Mouse (Mus musculus) limb, embryonic 14.5 days (tissue): Measurements from ENCODE around the gene Cdc37. TPM values are rescaled to one million over a fixed set of nuclear protein-coding genes. Genes with fewer than 3 reads are reported as not detected.

Experiments
- ATAC-seq: fragments of 200-750 bp; cut with Nextera tagmentation; 2 replicates; pipeline ENCODE4 v1.8.0; 2017; ENCODE audit warnings: low read depth, moderate number of reproducible peaks, moderate TSS enrichment; ENCODE audit not compliant: low FRiP score
- DNase-seq: peaks from one replicate; pipeline ENCODE4 v3.0.0-alpha.2; 2015; ENCODE audit warnings: low spot score
- H3K27ac ChIP-seq: fragments of 300-500 bp; sonication (generic); replicated peaks from 2 replicates; pipeline ENCODE4 v1.5.1; 2014; ENCODE audit warnings: low read depth, mild to moderate bottlenecking, low read length, moderate library complexity, mixed read lengths
- H3K27me3 ChIP-seq: fragments of 300-500 bp; sonication (generic); 2 replicates; pipeline ENCODE4 v1.6.1; 2014; ENCODE audit warnings: low read length, mixed read lengths; ENCODE audit not compliant: control insufficient read depth, insufficient read depth
- H3K36me3 ChIP-seq: fragments of 300-500 bp; sonication (generic); 2 replicates; pipeline ENCODE4 v1.6.1; 2014; ENCODE audit warnings: mild to moderate bottlenecking, low read length, moderate library complexity, mixed read lengths; ENCODE audit not compliant: control insufficient read depth, insufficient read depth
- H3K4me1 ChIP-seq: fragments of 300-500 bp; sonication (generic); 2 replicates; pipeline ENCODE4 v1.6.1; 2014; ENCODE audit warnings: antibody characterized with exemption, low read length, mixed read lengths; ENCODE audit not compliant: control insufficient read depth, insufficient read depth
- H3K4me2 ChIP-seq: fragments of 300-500 bp; sonication (generic); replicated peaks from 2 replicates; pipeline ENCODE4 v1.6.1; 2014; ENCODE audit warnings: low read depth, mild to moderate bottlenecking, low read length, moderate library complexity; ENCODE audit not compliant: severe bottlenecking
- H3K4me3 ChIP-seq: fragments of 300-500 bp; sonication (generic); replicated peaks from 2 replicates; pipeline ENCODE4 v1.5.1; 2014; ENCODE audit warnings: low read length
- H3K9ac ChIP-seq: fragments of 300-500 bp; sonication (generic); 2 replicates; pipeline ENCODE4 v1.6.1; 2014; ENCODE audit warnings: mild to moderate bottlenecking, low read depth, low read length, moderate library complexity; ENCODE audit not compliant: severe bottlenecking
- H3K9me3 ChIP-seq: fragments of 300-500 bp; sonication (generic); 2 replicates; pipeline ENCODE4 v1.6.1; 2016; ENCODE audit warnings: low read length; ENCODE audit not compliant: control insufficient read depth
- POLR2A ChIP-seq: fragments of 200-500 bp; IDR thresholded peaks from 2 replicates; pipeline ENCODE4 v1.8.0; 2012; ENCODE audit warnings: inconsistent platforms, mild to moderate bottlenecking, moderate library complexity, borderline replicate concordance; ENCODE audit not compliant: insufficient read depth, insufficient read length; ENCODE audit errors: extremely low read depth
- WGBS: fragments of 180-500 bp; shearing (Covaris S2); extraction: QIAGEN DNeasy Blood & Tissue Kit; methylation state at CpG from one replicate; pipeline ENCODE4 v1.1.7; 2014; 5-methylcytosine and 5-hydroxymethylcytosine counted together
- polyA plus RNA-seq, 2 experiments: library from polyadenylated mRNA; depleted of rRNA in 1 of 2; stranded (reverse) in 1 of 2; unstranded in 1 of 2; fragments of >200 nt; fragmentation: Nextera tagmentation in 1 of 2; extraction: Ambion mirVana in 1 of 2; gene quantifications; 2 replicates each; pipeline versions ENCODE4 v1.2.1 to v1.2.3; 2012 to 2014

The Cdc37 gene
- polyA plus RNA-seq, 2 experiments, result 257 to 292 TPM

DNA sequence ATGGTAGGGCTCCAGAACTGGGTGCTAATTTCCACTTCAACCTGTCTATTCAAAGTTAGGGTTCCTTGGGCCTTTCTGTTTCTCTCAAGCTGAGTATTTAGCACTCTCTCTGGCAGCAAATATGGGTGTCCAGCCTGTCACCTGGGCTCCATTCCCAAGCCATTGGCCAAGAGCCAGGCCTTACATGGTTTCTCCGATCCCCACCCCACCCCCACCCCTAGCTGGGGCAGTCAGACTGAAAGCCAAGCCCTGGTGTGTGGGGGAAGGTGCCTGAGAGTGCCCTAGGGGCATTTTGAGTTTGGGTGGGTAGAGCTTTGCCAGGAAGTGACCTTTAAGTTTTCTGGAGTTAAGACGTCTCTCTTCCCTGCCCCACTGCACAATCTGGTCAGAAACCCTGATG is 35.0 kb upstream of the Cdc37 start:
- Histone ChIP-seq H3K27ac (no peak overlapping the region), H3K4me3 (no peak overlapping the region), H3K27me3 (0 out of 2 replicates have a peak, but pooled peaks cover 5% of the 10 kb centered on the region), H3K9me3 (no peaks in the 10 kb centered on the region), H3K4me1 (peaks cover 9% of the 10 kb centered on the region; the same call in 1 of the 2 replicates), H3K4me2 (no peak overlapping the region), H3K9ac (no peak overlapping the region), H3K36me3 (no peaks in the 10 kb centered on the region)
- no peak for ATAC-seq
- DNase-seq, result no peak
- TF ChIP-seq POLR2A, result no peak
- 23% methylated on average over 2 of the region's 2 CpGs for WGBS

DNA sequence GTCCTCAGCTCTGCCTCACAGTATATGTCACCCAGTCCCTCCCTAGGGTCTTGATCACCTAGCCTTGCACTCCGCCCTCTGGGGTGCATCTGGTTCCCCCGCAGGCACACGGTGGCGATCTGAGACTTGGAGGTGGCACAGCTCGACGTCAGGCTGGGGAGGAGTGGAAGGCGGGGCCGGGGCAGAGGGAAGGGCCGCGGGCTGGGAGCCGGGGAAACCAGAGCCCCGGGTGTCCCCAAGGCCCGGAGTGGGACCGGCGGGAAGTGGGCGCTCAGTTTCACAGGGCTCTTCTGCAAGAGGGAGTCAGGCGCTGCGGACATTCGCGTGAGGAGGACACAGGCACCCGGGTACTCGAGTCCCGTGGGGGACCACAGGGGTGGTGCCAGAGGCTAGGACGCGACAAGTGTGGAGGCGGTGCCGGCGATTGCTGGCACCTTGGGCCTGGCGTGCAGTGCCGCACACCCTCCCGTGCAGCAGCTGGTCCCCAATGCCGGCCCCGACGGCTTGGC is 34.2 kb upstream of the Cdc37 start:
- ATAC-seq (no peak), DNase-seq (no peak)
- H3K9me3 ChIP-seq, result no peaks in the 10 kb centered on the region
- no peaks in the 10 kb centered on the region for H3K36me3 ChIP-seq
- peaks cover 9% of the 10 kb centered on the region; the same call in 1 of the 2 replicates for H3K4me1 ChIP-seq
- H3K27me3 ChIP-seq, result 0 out of 2 replicates have a peak, but pooled peaks cover 5% of the 10 kb centered on the region
- H3K27ac ChIP-seq, result no peak overlapping the region
- WGBS, result 7% methylated on average over 26 of the region's 34 CpGs
- peak overlapping the region; percentile 30 for H3K4me3 ChIP-seq
- H3K9ac ChIP-seq, result peak overlapping the region; percentile 51
- no peak for TF ChIP-seq POLR2A
- H3K4me2 ChIP-seq, result peak overlapping the region; percentile 45

DNA sequence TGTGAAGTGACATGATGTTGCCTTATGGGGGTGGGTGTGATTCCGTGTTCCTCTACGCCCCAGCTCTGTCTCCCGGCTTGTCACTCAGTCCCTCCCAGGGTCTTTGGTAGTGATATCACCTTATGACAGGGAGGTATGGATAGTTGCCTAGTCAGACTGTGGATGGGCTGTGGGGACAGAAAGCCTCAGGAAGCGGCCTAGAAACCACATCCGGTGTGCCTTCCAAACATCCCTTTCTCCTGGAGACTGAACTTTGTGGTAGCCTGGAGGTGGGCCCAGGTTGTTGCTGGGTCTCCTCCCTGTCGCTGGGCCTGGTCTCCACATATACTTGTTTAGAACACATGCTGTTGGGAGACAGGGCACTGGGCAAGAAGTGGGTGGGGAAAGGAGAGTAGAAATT is 33.6 kb upstream of the Cdc37 start:
- H3K4me3 ChIP-seq, result no peak overlapping the region
- WGBS, result 84% methylated on average over 6 of the region's 6 CpGs
- 0 out of 2 replicates have a peak, but pooled peaks cover 5% of the 10 kb centered on the region for H3K27me3 ChIP-seq
- no peak overlapping the region for H3K9ac ChIP-seq
- H3K9me3 ChIP-seq, result no peaks in the 10 kb centered on the region
- peaks cover 9% of the 10 kb centered on the region; the same call in 1 of the 2 replicates for H3K4me1 ChIP-seq
- DNase-seq (no peak), ATAC-seq (no peak)
- H3K36me3 ChIP-seq, result no peaks in the 10 kb centered on the region
- no peak for TF ChIP-seq POLR2A
- H3K27ac ChIP-seq, result no peak overlapping the region
- peak overlapping the region; percentile 45; the same call in 1 of the 2 replicates for H3K4me2 ChIP-seq

DNA sequence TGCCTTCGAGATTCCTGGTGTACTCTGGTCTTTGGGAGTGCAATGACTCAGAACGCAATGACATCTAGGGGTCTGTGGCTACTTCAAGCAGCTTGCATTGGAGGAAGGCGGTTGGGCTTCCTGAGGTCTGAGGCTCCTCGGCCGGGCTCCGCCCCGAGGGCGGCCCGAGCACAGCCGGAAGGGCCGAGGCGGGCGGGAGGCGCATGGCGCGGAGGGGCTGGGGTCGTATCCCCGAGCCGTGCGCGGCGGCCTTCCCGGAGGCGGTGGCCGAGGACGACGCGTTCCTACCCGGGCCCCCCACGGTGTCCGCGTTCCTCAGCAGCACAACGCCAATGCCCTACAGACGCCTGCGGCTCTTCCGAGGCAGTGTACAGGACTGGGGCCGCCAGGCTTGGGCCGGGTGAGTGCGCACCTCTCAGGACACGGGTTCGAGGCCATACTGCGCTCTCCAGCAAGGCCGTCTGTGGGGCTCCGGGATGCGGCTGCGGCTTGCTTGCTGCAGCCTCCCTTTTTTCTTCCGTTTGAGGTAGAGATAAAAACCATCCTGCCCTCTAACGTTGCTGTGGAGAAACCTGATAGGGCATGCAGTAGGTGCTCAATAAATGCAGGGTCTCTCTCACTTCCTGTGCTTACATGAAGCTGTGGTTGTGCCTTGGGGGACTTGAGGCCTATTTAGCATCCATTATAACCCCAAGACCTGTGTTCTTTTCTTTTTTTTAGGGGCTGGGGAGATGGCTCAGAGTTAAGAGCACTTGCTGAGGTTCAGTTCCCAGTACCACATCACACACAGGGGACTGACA is 31.8 kb upstream of the Cdc37 start:
- Histone ChIP-seq H3K36me3 (no peaks in the 10 kb centered on the region), H3K9me3 (no peaks in the 10 kb centered on the region), H3K4me1 (peaks cover 9% of the 10 kb centered on the region; the same call in 1 of the 2 replicates), H3K4me3 (peak overlapping the region; percentile 34), H3K4me2 (peak overlapping the region; percentile 47), H3K27ac (no peak overlapping the region), H3K27me3 (0 out of 2 replicates have a peak, but pooled peaks cover 5% of the 10 kb centered on the region), H3K9ac (peak overlapping the region; percentile 46)
- ATAC-seq, result no peak; the same call in 1 of the 2 replicates
- no peak for DNase-seq
- 11% methylated on average over 42 of the region's 48 CpGs for WGBS
- no peak for TF ChIP-seq POLR2A

DNA sequence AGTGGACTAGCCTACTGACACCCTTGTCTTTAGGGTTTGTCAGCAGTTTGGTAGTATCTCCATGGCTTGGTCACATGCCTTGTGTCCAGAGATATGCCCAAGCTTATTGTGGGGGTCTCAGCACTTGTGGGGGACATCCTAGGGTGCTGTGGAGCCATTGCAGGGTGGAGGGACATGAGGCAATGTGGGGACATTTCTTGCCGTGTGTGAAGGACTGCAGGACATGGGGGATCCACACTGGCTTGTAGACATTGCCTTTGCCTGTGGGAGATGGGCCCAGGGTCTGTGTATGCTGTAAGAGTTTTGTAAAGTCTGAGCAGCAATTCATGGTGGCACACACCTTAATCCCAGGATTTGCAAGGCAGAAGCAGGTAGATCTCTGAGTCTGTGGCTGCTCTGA is 31.1 kb upstream of the Cdc37 start:
- WGBS, result 60% methylated on average over 1 of the region's 1 CpGs
- H3K27me3 ChIP-seq, result 0 out of 2 replicates have a peak, but pooled peaks cover 5% of the 10 kb centered on the region
- H3K4me2 ChIP-seq, result no peak overlapping the region
- peaks cover 9% of the 10 kb centered on the region; the same call in 1 of the 2 replicates for H3K4me1 ChIP-seq
- no peaks in the 10 kb centered on the region for H3K36me3 ChIP-seq
- H3K9ac ChIP-seq, result no peak overlapping the region
- no peak for TF ChIP-seq POLR2A
- no peaks in the 10 kb centered on the region for H3K9me3 ChIP-seq
- H3K27ac ChIP-seq, result no peak overlapping the region
- no peak overlapping the region for H3K4me3 ChIP-seq
- DNase-seq (no peak), ATAC-seq (no peak)
